Mouse (Mus musculus) midbrain, embryonic 10.5 days (tissue): Measurements from ENCODE around the gene Defb25. TPM values are rescaled to one million over a fixed set of nuclear protein-coding genes. Genes with fewer than 3 reads are reported as not detected.
"Not testable (repeated sequence)": the region's sequence is repeated elsewhere in the genome, so short reads cannot be mapped to it uniquely, and the experiment has no call there.

Experiments
- DNase-seq: peaks from one replicate; pipeline ENCODE4 v3.0.0-alpha.2; 2017; ENCODE audit warnings: low spot score
- H3K27ac ChIP-seq: fragments of 300-500 bp; sonication (generic); replicated peaks from 2 replicates; pipeline ENCODE4 v1.5.1; 2016; ENCODE audit warnings: mild to moderate bottlenecking
- H3K27me3 ChIP-seq: fragments of 300-500 bp; sonication (generic); 2 replicates; pipeline ENCODE4 v1.6.1; 2016; ENCODE audit warnings: low read depth, mild to moderate bottlenecking; ENCODE audit not compliant: poor library complexity, severe bottlenecking
- H3K36me3 ChIP-seq: fragments of 300-500 bp; sonication (generic); 2 replicates; pipeline ENCODE4 v1.6.1; 2016; ENCODE audit warnings: mild to moderate bottlenecking, moderate library complexity
- H3K4me1 ChIP-seq: fragments of 300-500 bp; sonication (generic); 2 replicates; pipeline ENCODE4 v1.6.1; 2016
- H3K4me3 ChIP-seq: fragments of 300-500 bp; sonication (generic); 2 replicates; pipeline ENCODE4 v1.5.1; 2016; ENCODE audit warnings: mild to moderate bottlenecking, moderate library complexity
- H3K9me3 ChIP-seq: fragments of 300-500 bp; sonication (generic); replicated peaks from 2 replicates; pipeline ENCODE4 v1.6.1; 2016; ENCODE audit warnings: mild to moderate bottlenecking
- WGBS: fragments of 180-500 bp; shearing (Covaris S2); methylation state at CpG from one replicate; pipeline ENCODE4 v1.1.7; 2016; 5-methylcytosine and 5-hydroxymethylcytosine counted together
- polyA plus RNA-seq: library from polyadenylated mRNA; unstranded; fragments of >200 nt; fragmentation: Nextera tagmentation; extraction: Ambion mirVana; gene quantifications from 2 replicates; pipeline ENCODE4 v1.2.1, GENCODE M21; 2016

The Defb25 gene
- not detected in 2 replicates for polyA plus RNA-seq

- no peak within 1 kb of the TSS for H3K27ac ChIP-seq
- H3K9me3 ChIP-seq = no peaks in the 10 kb centered on the region
- peaks cover 18% of the 10 kb centered on the region for H3K4me1 ChIP-seq
- no peak within 1 kb of the TSS for H3K4me3 ChIP-seq
- DNase-seq = no peak
- 81% methylated on average over 7 of the region's 7 CpGs for WGBS
- no peaks in the 10 kb centered on the region for H3K36me3 ChIP-seq
- H3K27me3 ChIP-seq = peaks cover 43% of the 10 kb centered on the region
Observed at GRCm38 (mm10) chr2:152622953-152623352, at the start of gene Defb25. Gene Defb25 (minus strand): TSS chr2:152623053.

GRCm38 (mm10) chr2:152672166-152672565, 49.3 kb upstream of the Defb25 start:
- no peak for DNase-seq
- H3K27ac ChIP-seq = peak overlapping the region; percentile 98; the same call in 1 of the 2 replicates
- 93% methylated on average over 12 of the region's 12 CpGs for WGBS
- peak overlapping the region; percentile 99; the same call in 1 of the 2 replicates for H3K4me3 ChIP-seq
- peaks cover 37% of the 10 kb centered on the region for H3K4me1 ChIP-seq
- peaks cover 60% of the 10 kb centered on the region for H3K36me3 ChIP-seq
- no peaks in the 10 kb centered on the region for H3K9me3 ChIP-seq
- no peaks in the 10 kb centered on the region for H3K27me3 ChIP-seq

- Histone ChIP-seq H3K4me1 (peaks cover 37% of the 10 kb centered on the region), H3K4me3 (peak overlapping the region; percentile 99), H3K27ac (peak overlapping the region; percentile 98), H3K27me3 (no peaks in the 10 kb centered on the region), H3K36me3 (peaks cover 54% of the 10 kb centered on the region), H3K9me3 (no peaks in the 10 kb centered on the region)
- 56% methylated on average over 5 of the region's 5 CpGs for WGBS
- DNase-seq = peak; percentile 35
Observed at GRCm38 (mm10) chr2:152671642-152671999, 48.8 kb upstream of the Defb25 start.

GRCm38 (mm10) chr2:152670983-152671641, 48.3 kb upstream of the Defb25 start:
- peaks cover 49% of the 10 kb centered on the region for H3K36me3 ChIP-seq

GRCm38 (mm10) chr2:152669639-152670484, 47.0 kb upstream of the Defb25 start:
- H3K36me3 ChIP-seq = peaks cover 37% of the 10 kb centered on the region
- H3K27me3 ChIP-seq = no peaks in the 10 kb centered on the region
- H3K27ac ChIP-seq = peak overlapping the region; percentile 98
- WGBS = under 1% methylated on average over 46 of the region's 46 CpGs
- no peaks in the 10 kb centered on the region for H3K9me3 ChIP-seq
- H3K4me3 ChIP-seq = peak overlapping the region; percentile 99
- DNase-seq = peak; percentile 78
- peaks cover 37% of the 10 kb centered on the region for H3K4me1 ChIP-seq

More at GRCm38 (mm10) chr2:152670983-152671641, 48.3 kb upstream of the Defb25 start:
- Histone ChIP-seq H3K4me1 (peaks cover 37% of the 10 kb centered on the region), H3K27me3 (no peaks in the 10 kb centered on the region), H3K4me3 (peak overlapping the region; percentile 99), H3K27ac (peak overlapping the region; percentile 98), H3K9me3 (no peaks in the 10 kb centered on the region)
- 66% methylated on average over 9 of the region's 9 CpGs for WGBS
- DNase-seq = no peak

GRCm38 (mm10) chr2:152669256-152669638, 46.4 kb upstream of the Defb25 start, which contains the start of gene H13:
Gene H13 (plus strand): TSS chr2:152669461.
- Histone ChIP-seq H3K4me1 (peaks cover 37% of the 10 kb centered on the region), H3K27me3 (no peaks in the 10 kb centered on the region), H3K4me3 (peak within 1 kb of the TSS; percentile 99), H3K9me3 (no peaks in the 10 kb centered on the region), H3K36me3 (peaks cover 30% of the 10 kb centered on the region), H3K27ac (peak within 1 kb of the TSS; percentile 98)
- peak; percentile 94 for DNase-seq
- under 1% methylated on average over 35 of the region's 35 CpGs for WGBS

- H3K27me3 ChIP-seq = not testable (repeated sequence)
- WGBS = 85% methylated on average over 3 of the region's 3 CpGs
Observed at GRCm38 (mm10) chr2:152666191-152666590, 43.3 kb upstream of the Defb25 start.

GRCm38 (mm10) chr2:152661163-152661562, 38.3 kb upstream of the Defb25 start:
- Histone ChIP-seq H3K36me3 (no peaks in the 10 kb centered on the region), H3K27me3 (no peaks in the 10 kb centered on the region), H3K4me3 (no peak overlapping the region), H3K27ac (no peak overlapping the region), H3K9me3 (no peaks in the 10 kb centered on the region), H3K4me1 (0 out of 2 replicates have a peak, but pooled peaks cover 4% of the 10 kb centered on the region)
- DNase-seq = no peak
- WGBS = 87% methylated on average over 6 of the region's 6 CpGs

More at GRCm38 (mm10) chr2:152666191-152666590, 43.3 kb upstream of the Defb25 start:
- DNase-seq, H3K9me3 ChIP-seq, H3K36me3 ChIP-seq, H3K27ac ChIP-seq, H3K4me3 ChIP-seq: not testable (repeated sequence)
- peaks cover 20% of the 10 kb centered on the region for H3K4me1 ChIP-seq

GRCm38 (mm10) chr2:152657398-152657797, 34.5 kb upstream of the Defb25 start:
- 60% methylated on average over 10 of the region's 10 CpGs for WGBS
- H3K4me1 ChIP-seq = peaks cover 15% of the 10 kb centered on the region

GRCm38 (mm10) chr2:152653874-152654715, 31.2 kb upstream of the Defb25 start:
- Histone ChIP-seq H3K27ac (no peak overlapping the region), H3K4me1 (peaks cover 18% of the 10 kb centered on the region), H3K27me3 (no peaks in the 10 kb centered on the region), H3K4me3 (no peak overlapping the region), H3K36me3 (no peaks in the 10 kb centered on the region), H3K9me3 (no peaks in the 10 kb centered on the region)
- peak; percentile 26 for DNase-seq
- WGBS = 52% methylated on average over 14 of the region's 14 CpGs

More at GRCm38 (mm10) chr2:152657398-152657797, 34.5 kb upstream of the Defb25 start:
- no peaks in the 10 kb centered on the region for H3K27me3 ChIP-seq
- H3K36me3 ChIP-seq = no peaks in the 10 kb centered on the region
- H3K27ac ChIP-seq = no peak overlapping the region
- DNase-seq = peak; percentile 22
- H3K4me3 ChIP-seq = no peak overlapping the region
- H3K9me3 ChIP-seq = no peaks in the 10 kb centered on the region

GRCm38 (mm10) chr2:152652901-152653620, 30.2 kb upstream of the Defb25 start:
- Histone ChIP-seq H3K36me3 (no peaks in the 10 kb centered on the region), H3K27ac (no peak overlapping the region), H3K9me3 (no peaks in the 10 kb centered on the region), H3K4me3 (no peak overlapping the region), H3K4me1 (peaks cover 18% of the 10 kb centered on the region), H3K27me3 (no peaks in the 10 kb centered on the region)
- DNase-seq = no peak
- WGBS = 80% methylated on average over 10 of the region's 10 CpGs
